Mouse (Mus musculus) heart, embryonic 11.5 days (tissue): ENCODE measurements at regions not wholly inside any gene's neighbourhood (a gene's known extent, or its start where the extent isn't known, plus 50 kb on each side); places are given as distances from the start of the nearest gene placed in this dataset.

Experiments used
- ATAC-seq: fragments of 200-750 bp; cut with Nextera tagmentation; replicated peaks from 2 replicates; pipeline ENCODE4 v1.8.0; 2017; ENCODE audit warnings: moderate library complexity; ENCODE audit not compliant: insufficient number of reproducible peaks, low FRiP score, low TSS enrichment
- H3K27ac ChIP-seq: fragments of 300-500 bp; sonication (generic); 2 replicates; pipeline ENCODE4 v1.5.1; 2014; ENCODE audit warnings: mild to moderate bottlenecking, low read depth, low read length
- H3K27me3 ChIP-seq: fragments of 300-500 bp; sonication (generic); 2 replicates; pipeline ENCODE4 v1.6.1; 2014; ENCODE audit warnings: mild to moderate bottlenecking, low read length, mixed read lengths; ENCODE audit not compliant: control insufficient read depth, insufficient read depth
- H3K36me3 ChIP-seq: fragments of 300-500 bp; sonication (generic); 2 replicates; pipeline ENCODE4 v1.6.1; 2014; ENCODE audit warnings: mild to moderate bottlenecking, low read length, moderate library complexity, mixed read lengths; ENCODE audit not compliant: control insufficient read depth, insufficient read depth
- H3K4me1 ChIP-seq: fragments of 300-500 bp; sonication (generic); 2 replicates; pipeline ENCODE4 v1.6.1; 2014; ENCODE audit warnings: low read length; ENCODE audit not compliant: control insufficient read depth, insufficient read depth
- H3K4me2 ChIP-seq: fragments of 300-500 bp; sonication (generic); 2 replicates; pipeline ENCODE4 v1.6.1; 2014; ENCODE audit warnings: mild to moderate bottlenecking, moderate library complexity
- H3K4me3 ChIP-seq: fragments of 300-500 bp; sonication (generic); 2 replicates; pipeline ENCODE4 v1.5.1; 2014; ENCODE audit warnings: low read depth, low read length
- H3K9ac ChIP-seq: fragments of 300-500 bp; sonication (generic); 2 replicates; pipeline ENCODE4 v1.6.1; 2014; ENCODE audit warnings: mild to moderate bottlenecking, low read depth, low read length, moderate library complexity
- H3K9me3 ChIP-seq: fragments of 300-500 bp; sonication (generic); replicated peaks from 2 replicates; pipeline ENCODE4 v1.6.1; 2016; ENCODE audit warnings: low read length; ENCODE audit not compliant: control insufficient read depth
- WGBS: fragments of 180-500 bp; shearing (Covaris S2); extraction: QIAGEN DNeasy Blood & Tissue Kit; methylation state at CpG from one replicate; pipeline ENCODE4 v1.1.7; 2014; ENCODE audit not compliant: insufficient replicate concordance; 5-methylcytosine and 5-hydroxymethylcytosine counted together

DNA sequence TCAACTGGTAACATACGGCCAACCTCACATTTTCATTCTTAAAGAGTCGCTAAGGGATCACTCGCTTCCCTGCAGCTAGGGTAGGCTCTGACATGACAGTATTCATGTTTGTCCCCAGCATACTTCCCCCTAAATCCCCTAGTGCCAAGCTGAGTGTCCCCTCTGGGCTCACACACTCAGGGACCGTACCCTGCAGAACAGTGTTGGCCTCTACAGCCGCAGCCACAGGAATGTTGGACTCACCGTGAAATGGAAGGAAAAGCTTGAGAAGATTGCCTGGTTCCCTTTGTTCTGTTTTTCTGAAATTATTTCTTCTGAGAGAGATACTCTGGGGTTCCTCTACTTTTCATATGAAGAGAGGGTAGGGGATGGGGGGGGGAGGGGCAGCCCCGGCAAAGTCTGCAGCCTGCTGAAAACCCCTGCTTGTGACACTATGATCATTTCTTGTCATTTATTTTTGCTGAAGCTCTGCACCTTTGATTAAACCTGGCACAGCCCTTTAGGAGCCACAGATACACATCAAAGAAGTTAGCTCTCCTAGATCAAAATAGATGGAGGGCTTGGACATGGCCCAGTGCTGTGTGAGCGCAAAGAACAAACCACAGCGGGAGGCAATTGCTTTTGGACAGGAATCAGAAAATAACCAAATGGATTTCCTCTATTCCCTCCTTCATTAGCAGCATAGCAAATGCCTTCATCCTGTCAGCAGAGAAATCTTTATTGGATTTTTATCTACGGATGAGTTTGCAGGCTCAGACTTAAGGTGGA, 312.7 kb upstream of the Id4 start:
- Histone ChIP-seq H3K9ac (no peak overlapping the region), H3K27me3 (no peaks in the 10 kb centered on the region), H3K27ac (no peak overlapping the region), H3K9me3 (no peaks in the 10 kb centered on the region), H3K4me3 (no peak overlapping the region), H3K36me3 (no peaks in the 10 kb centered on the region), H3K4me2 (no peak overlapping the region), H3K4me1 (no peaks in the 10 kb centered on the region)
- no peak for ATAC-seq
- WGBS = 88% methylated on average over 10 of the region's 10 CpGs

GRCm38 (mm10) chr13:47950456-47950855, 310.6 kb upstream of the Id4 start:
- H3K9ac ChIP-seq = no peak overlapping the region
- no peaks in the 10 kb centered on the region for H3K9me3 ChIP-seq
- H3K4me3 ChIP-seq = no peak overlapping the region
- no peaks in the 10 kb centered on the region for H3K36me3 ChIP-seq
- 49% methylated on average over 2 of the region's 2 CpGs for WGBS
- no peaks in the 10 kb centered on the region for H3K4me1 ChIP-seq
- no peak for ATAC-seq
- H3K27me3 ChIP-seq = no peaks in the 10 kb centered on the region
- no peak overlapping the region for H3K27ac ChIP-seq
- H3K4me2 ChIP-seq = no peak overlapping the region

DNA sequence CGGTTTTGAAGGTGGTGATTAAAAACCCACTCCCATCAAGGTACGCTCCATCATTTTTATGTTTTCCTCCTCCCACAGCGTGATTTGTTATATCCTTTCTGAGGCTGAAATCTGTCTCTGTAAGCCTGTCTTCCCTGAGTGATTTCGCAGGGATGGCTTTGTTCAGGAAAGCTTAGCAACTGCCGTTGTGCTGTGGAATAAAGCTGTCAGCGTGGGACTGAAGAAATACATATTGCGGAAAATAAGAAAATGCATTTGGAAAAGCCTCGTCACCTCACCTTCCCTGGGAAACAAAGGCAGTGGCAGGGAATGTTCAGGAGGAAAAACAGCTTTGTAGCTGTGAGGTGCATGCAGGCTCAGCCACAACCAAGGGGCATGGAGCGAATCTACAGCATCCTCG, 310.0 kb upstream of the Id4 start:
- Histone ChIP-seq H3K36me3 (no peaks in the 10 kb centered on the region), H3K4me3 (no peak overlapping the region), H3K9ac (no peak overlapping the region), H3K4me1 (no peaks in the 10 kb centered on the region), H3K27ac (no peak overlapping the region), H3K27me3 (no peaks in the 10 kb centered on the region), H3K9me3 (no peaks in the 10 kb centered on the region), H3K4me2 (no peak overlapping the region)
- 75% methylated on average over 10 of the region's 10 CpGs for whole genome bisulfite sequencing
- no peak for ATAC-seq

GRCm38 (mm10) chr13:47952946-47953345, 308.1 kb upstream of the Id4 start:
- H3K27ac ChIP-seq = no peak overlapping the region
- ATAC-seq = no peak
- WGBS = 53% methylated on average over 3 of the region's 3 CpGs

DNA sequence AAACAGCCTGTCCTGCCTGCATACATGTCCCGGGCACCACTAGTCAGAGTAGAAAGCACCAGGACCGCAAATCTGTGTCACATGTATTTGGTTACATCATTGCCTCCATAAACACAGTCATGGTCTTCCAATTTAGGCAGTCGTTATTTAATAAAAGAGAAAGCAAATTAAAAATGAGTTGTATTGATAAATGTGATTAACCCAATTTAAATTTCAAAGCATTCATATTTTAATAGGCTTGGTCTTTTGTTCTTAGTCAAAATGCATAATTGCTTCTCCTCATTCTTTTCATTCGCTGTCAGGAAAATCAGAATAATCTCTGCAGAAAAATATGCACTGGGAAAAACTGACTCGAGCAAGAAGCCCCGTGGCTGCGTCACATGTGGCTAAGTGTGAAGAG, 307.3 kb upstream of the Id4 start:
- Histone ChIP-seq H3K9me3 (no peaks in the 10 kb centered on the region), H3K27me3 (no peaks in the 10 kb centered on the region), H3K27ac (no peak overlapping the region), H3K4me3 (no peak overlapping the region), H3K4me2 (no peak overlapping the region), H3K9ac (no peak overlapping the region), H3K36me3 (no peaks in the 10 kb centered on the region), H3K4me1 (no peaks in the 10 kb centered on the region)
- 69% methylated on average over 7 of the region's 7 CpGs for WGBS
- no peak for ATAC-seq

More at GRCm38 (mm10) chr13:47952946-47953345, 308.1 kb upstream of the Id4 start:
- H3K27me3 ChIP-seq = no peaks in the 10 kb centered on the region
- no peak overlapping the region for H3K9ac ChIP-seq
- no peaks in the 10 kb centered on the region for H3K4me1 ChIP-seq
- H3K4me2 ChIP-seq = no peak overlapping the region
- H3K9me3 ChIP-seq = no peaks in the 10 kb centered on the region
- no peaks in the 10 kb centered on the region for H3K36me3 ChIP-seq
- no peak overlapping the region for H3K4me3 ChIP-seq

- no peaks in the 10 kb centered on the region for H3K9me3 ChIP-seq
- H3K9ac ChIP-seq = no peak overlapping the region
- no peaks in the 10 kb centered on the region for H3K36me3 ChIP-seq
- no peak overlapping the region for H3K27ac ChIP-seq
- 77% methylated on average over 10 of the region's 10 CpGs for WGBS
- H3K4me3 ChIP-seq = no peak overlapping the region
- no peak overlapping the region for H3K4me2 ChIP-seq
- H3K4me1 ChIP-seq = no peaks in the 10 kb centered on the region
- ATAC-seq = no peak
- H3K27me3 ChIP-seq = no peaks in the 10 kb centered on the region
These were observed 305.5 kb upstream of the Id4 start for GRCm38 (mm10) chr13:47955504-47955903.

DNA sequence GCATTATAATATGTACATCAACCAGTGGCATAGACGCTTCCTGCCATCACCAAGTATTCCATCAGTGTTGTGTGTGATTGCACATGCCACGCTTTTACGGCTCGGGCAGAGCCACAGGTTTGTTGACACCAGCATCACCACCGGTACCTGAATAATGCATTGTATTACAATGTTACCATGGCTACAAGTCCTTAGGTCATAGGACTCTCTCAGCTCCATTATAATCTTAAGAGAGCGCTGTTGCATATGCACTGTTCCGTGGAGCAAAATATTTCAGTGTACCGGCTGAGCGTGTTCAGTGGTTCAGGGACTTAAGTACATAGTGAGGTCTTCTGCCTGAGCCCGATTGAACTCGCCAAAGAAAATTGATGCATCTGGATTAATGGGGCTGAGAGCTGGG, 303.4 kb upstream of the Id4 start:
- 89% methylated on average over 11 of the region's 11 CpGs for WGBS
- Histone ChIP-seq H3K36me3 (no peaks in the 10 kb centered on the region), H3K9ac (no peak overlapping the region), H3K9me3 (no peaks in the 10 kb centered on the region), H3K4me2 (no peak overlapping the region), H3K4me3 (no peak overlapping the region), H3K4me1 (no peaks in the 10 kb centered on the region), H3K27ac (no peak overlapping the region), H3K27me3 (no peaks in the 10 kb centered on the region)
- ATAC-seq = no peak

GRCm38 (mm10) chr13:47974216-47974615, 286.8 kb upstream of the Id4 start:
- 37% methylated on average over 12 of the region's 12 CpGs for WGBS
- Histone ChIP-seq H3K27me3 (no peaks in the 10 kb centered on the region), H3K9ac (no peak overlapping the region), H3K4me1 (no peaks in the 10 kb centered on the region), H3K27ac (no peak overlapping the region), H3K4me3 (no peak overlapping the region), H3K4me2 (0 out of 2 replicates have a peak overlapping the region, but pooled peaks have one; percentile 7), H3K9me3 (no peaks in the 10 kb centered on the region), H3K36me3 (no peaks in the 10 kb centered on the region)
- ATAC-seq = no peak
